In genomic region chr16:16566786-16567185, GRCm38 (mm10) we compare ENCODE assay signal across 12 mouse cellular contexts.
"Had no signal": no experiment of that assay in that cellular context is flagged by ENCODE, and none has a peak within 500 bp of the region (broad histone marks: within the 10 kb centered on the region; RNA-seq: fewer than 3 reads in every experiment).

No protein-coding gene starts in this region.

- H3K4me1 ChIP-seq: kidney, embryonic 15.5 days; limb, embryonic 10.5 days; liver, embryonic 13.5 days; lung, embryonic 15.5 days; midbrain, embryonic 13.5 days; neural tube, embryonic 15.5 days had no signal

- H3K36me3 ChIP-seq: kidney, embryonic 15.5 days; limb, embryonic 10.5 days; liver, embryonic 13.5 days; lung, embryonic 15.5 days; midbrain, embryonic 13.5 days; neural tube, embryonic 15.5 days had no signal

- H3K27ac ChIP-seq: kidney, embryonic 15.5 days; limb, embryonic 10.5 days; liver, embryonic 13.5 days; lung, embryonic 15.5 days; midbrain, embryonic 13.5 days; neural tube, embryonic 15.5 days; stomach, postnatal 0 days had no signal

- H3K27me3 ChIP-seq: kidney, embryonic 15.5 days; liver, embryonic 13.5 days; lung, embryonic 15.5 days; neural tube, embryonic 15.5 days had no signal

- ATAC-seq: inflammation-experienced regulatory T-cells, adult 6 months; liver, postnatal 0 days; midbrain, embryonic 13.5 days had no signal

- H3K9ac ChIP-seq: kidney, embryonic 15.5 days; liver, embryonic 13.5 days; liver, postnatal 0 days; lung, embryonic 15.5 days; midbrain, embryonic 13.5 days; neural tube, embryonic 15.5 days had no signal

- H3K4me2 ChIP-seq: kidney, embryonic 15.5 days; liver, embryonic 13.5 days; lung, embryonic 15.5 days; midbrain, embryonic 13.5 days; neural tube, embryonic 15.5 days had no signal

- DNase-seq: kidney, postnatal 14 days; liver, embryonic 13.5 days; liver, postnatal 0 days; lung, postnatal 14 days; right cerebral cortex, postnatal 14 days had no signal

- H3K9me3 ChIP-seq: kidney, embryonic 15.5 days; limb, embryonic 10.5 days; liver, embryonic 13.5 days; lung, embryonic 15.5 days; midbrain, embryonic 13.5 days; neural tube, embryonic 15.5 days had no signal

- H3K4me3 ChIP-seq: kidney, embryonic 15.5 days; limb, embryonic 10.5 days; liver, embryonic 13.5 days; lung, embryonic 15.5 days; midbrain, embryonic 13.5 days; neural tube, embryonic 15.5 days had no signal
